Mouse (Mus musculus) CH12.LX (cell line): Measurements from ENCODE around the gene Tent5b.

ENCODE experiments used
- CTCF ChIP-seq, 2 experiments: IDR thresholded peaks in 1 of 2; conservative IDR thresholded peaks in 1 of 2; 2 replicates each; pipeline ENCODE4 v1.5.1; 2011 to 2012; ENCODE audit warnings: low read depth in 2 of 2, low read length in 2 of 2, improper control_type of control experiment in 1 of 2, inconsistent platforms in 1 of 2, mild to moderate bottlenecking in 1 of 2, moderate library complexity in 1 of 2
- EP300 ChIP-seq: IDR thresholded peaks from 2 replicates; pipeline ENCODE4 v1.6.1; 2011; ENCODE audit warnings: low read length, improper control_type of control experiment
- JUND ChIP-seq: conservative IDR thresholded peaks from 2 replicates; pipeline ENCODE4 v1.6.1; 2011; ENCODE audit warnings: low read depth, low read length, improper control_type of control experiment
- RCOR1 ChIP-seq: conservative IDR thresholded peaks from 2 replicates; pipeline ENCODE4 v1.6.1; 2012; ENCODE audit warnings: low read depth, mild to moderate bottlenecking, inconsistent platforms, low read length, improper control_type of control experiment
- ZC3H11A ChIP-seq: IDR thresholded peaks from 2 replicates; pipeline ENCODE4 v1.6.1; 2012; ENCODE audit warnings: low read depth, mild to moderate bottlenecking, inconsistent platforms, low read length, improper control_type of control experiment
- ZKSCAN1 ChIP-seq: IDR thresholded peaks from 2 replicates; pipeline ENCODE4 v1.6.1; 2012; ENCODE audit warnings: low read depth, inconsistent platforms, low read length, improper control_type of control experiment, borderline replicate concordance

DNA sequence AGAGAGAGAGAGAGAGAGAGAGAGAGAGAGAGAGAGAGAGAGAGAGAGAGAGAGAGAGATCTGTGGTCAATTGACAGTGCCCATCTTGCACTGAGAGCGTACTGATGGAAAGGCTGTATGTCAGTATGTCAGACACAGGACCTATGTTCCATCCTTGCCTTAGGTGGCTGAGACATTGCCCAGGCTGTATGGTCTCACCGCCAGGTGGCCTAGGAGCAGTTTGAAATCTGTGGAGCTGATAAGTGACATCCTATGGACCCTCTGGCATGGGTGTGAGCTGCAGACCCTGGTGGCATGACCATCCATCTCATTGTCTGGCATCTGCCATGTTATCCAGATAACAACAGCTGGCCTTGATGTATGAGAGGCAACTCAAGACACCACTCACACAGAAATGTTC lies 6.1 kb upstream of the Tent5b start:
- TF ChIP-seq RCOR1 = no peak
- TF ChIP-seq ZKSCAN1 = no peak
- no peak for TF ChIP-seq JUND
- TF ChIP-seq CTCF (conservative IDR thresholded peaks at IDR 0.05 in 1 of 2, IDR thresholded peaks at IDR 0.05 in 1 of 2; ENCODE audit: low read depth in 2 of 2, low read length in 2 of 2) = peak in 1 of 2 experiments; percentile 39; a peak in 2 of 4 replicates
- no peak for TF ChIP-seq EP300
- TF ChIP-seq ZC3H11A = no peak
